Mouse (Mus musculus) left cerebral cortex, adult 2 months (tissue): ENCODE results near the gene Tmem165. TPM values are rescaled to one million over a fixed set of nuclear protein-coding genes. Genes with fewer than 3 reads are reported as not detected.

Source experiments
- DNase-seq, 2 experiments: peaks; one replicate each; pipeline ENCODE4 v3.0.0; 2021 to 2022; ENCODE audit warnings: low spot score in 2 of 2, mixed read lengths in 1 of 2; ENCODE audit errors: extremely low spot score in 1 of 2
- H3K27ac ChIP-seq: fragments of 200-600 bp; 2 replicates; pipeline ENCODE4 v1.8.1; 2022
- H3K4me3 ChIP-seq: fragments of 200-600 bp; 2 replicates; pipeline ENCODE4 v1.8.1; 2022
- CTCF ChIP-seq: fragments of 200-600 bp; IDR thresholded peaks from 2 replicates; pipeline ENCODE4 v1.8.1; 2022; ENCODE audit warnings: antibody characterized with exemption, mild to moderate bottlenecking, moderate library complexity
- intact Hi-C: fragments of 180-260 bp; cut with DNase I; formaldehyde crosslinking; loops from one replicate; pipeline ENCODE4 v1.15.1; 2025
- total RNA-seq, 2 experiments: library from RNA; stranded (reverse); gene quantifications; 2 replicates each; pipeline ENCODE4 v1.2.3; 2021

Tmem165 gene
- total RNA-seq, 2 experiments from 2014 or later = 32.2 to 32.5 TPM

GRCm38 (mm10) chr5:76149436-76149835 is 34.2 kb upstream of the Tmem165 start:
- intact Hi-C loops = loop anchor here (10.0 kb wide), 1 partner anchor 155 kb away; the partner anchor contains the start of gene Clock
- Histone ChIP-seq H3K27ac (no peak overlapping the region), H3K4me3 (no peak overlapping the region)
- TF ChIP-seq CTCF = no peak
- DNase-seq = no peak

DNA sequence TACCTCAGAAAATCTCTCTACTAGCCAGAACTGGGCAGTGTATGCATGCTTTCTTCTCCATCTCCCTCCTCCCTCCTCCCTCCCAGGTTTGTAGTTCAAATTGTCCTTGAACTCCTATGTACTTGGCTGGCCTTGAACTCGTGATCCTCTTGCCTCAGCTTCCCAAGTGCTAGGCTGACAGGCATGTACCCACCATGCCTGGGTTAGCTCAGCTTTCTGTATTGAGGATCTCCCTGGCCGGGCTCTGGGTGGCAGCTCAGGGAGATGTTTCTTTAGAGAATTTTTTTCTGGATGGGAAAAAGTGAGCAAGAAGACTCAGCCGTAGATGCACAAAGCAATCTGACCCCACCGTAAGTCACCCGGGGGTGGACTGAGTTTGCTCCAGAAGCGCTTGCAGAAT is 30.7 kb upstream of the Tmem165 start:
- Histone ChIP-seq H3K4me3 (no peak overlapping the region), H3K27ac (no peak overlapping the region)
- no peak for TF ChIP-seq CTCF
- no peak for DNase-seq
- intact Hi-C loops = no loop called here

DNA sequence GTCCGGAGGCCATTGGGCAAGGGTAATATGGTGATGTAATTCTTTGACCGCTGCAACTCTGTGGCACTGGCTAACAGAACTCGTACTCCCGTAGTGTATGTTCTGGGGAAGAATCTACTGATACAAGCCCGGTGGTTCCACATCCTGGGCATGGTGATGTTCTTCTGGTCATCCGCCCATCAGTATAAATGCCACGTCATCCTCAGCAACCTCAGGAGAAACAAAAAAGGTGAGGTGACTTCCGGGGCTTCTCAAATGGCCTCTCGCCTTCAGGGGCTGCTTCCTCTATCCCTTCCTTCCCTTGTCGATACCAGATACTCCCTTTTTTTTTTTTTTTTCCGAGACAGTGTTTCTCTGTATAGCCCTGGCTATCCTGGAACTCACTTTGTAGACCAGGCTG is 30.2 kb upstream of the Tmem165 start:
- intact Hi-C loops = no loop called here
- Histone ChIP-seq H3K4me3 (no peak overlapping the region), H3K27ac (no peak overlapping the region)
- no peak for TF ChIP-seq CTCF
- DNase-seq = no peak

GRCm38 (mm10) chr5:76154434-76155165 is 29.1 kb upstream of the Tmem165 start:
- intact Hi-C loops = no loop called here
- DNase-seq = peak in 1 of 2 experiments; percentile 3
- no peak overlapping the region for H3K27ac ChIP-seq
- TF ChIP-seq CTCF = no peak
- H3K4me3 ChIP-seq = no peak overlapping the region

GRCm38 (mm10) chr5:76159555-76159954 is 24.1 kb upstream of the Tmem165 start:
- DNase-seq = no peak
- Histone ChIP-seq H3K27ac (no peak overlapping the region), H3K4me3 (no peak overlapping the region)
- intact Hi-C loops = no loop called here
- no peak for TF ChIP-seq CTCF

DNA sequence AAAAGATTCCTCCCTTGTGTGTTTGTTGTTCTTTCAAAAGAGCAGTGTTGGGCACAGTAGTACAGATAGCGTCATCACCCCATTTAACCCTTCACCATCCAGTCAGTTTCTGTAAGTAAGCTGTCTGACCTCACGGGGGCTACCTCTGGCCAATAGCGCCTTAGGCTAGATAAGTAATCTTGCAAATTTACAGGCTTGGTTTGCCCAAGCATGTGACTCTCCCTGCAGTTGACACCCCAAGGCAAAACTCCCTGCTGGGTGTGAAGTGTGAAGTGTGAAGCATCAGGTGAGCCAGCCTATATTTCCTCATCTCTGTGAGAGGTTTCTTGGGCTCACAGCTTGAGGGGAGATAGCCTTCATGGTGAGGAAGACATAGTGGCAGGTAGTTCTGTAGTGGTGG is 23.6 kb upstream of the Tmem165 start:
- no peak for TF ChIP-seq CTCF
- Histone ChIP-seq H3K4me3 (no peak overlapping the region), H3K27ac (no peak overlapping the region)
- intact Hi-C loops = no loop called here
- DNase-seq = no peak

DNA sequence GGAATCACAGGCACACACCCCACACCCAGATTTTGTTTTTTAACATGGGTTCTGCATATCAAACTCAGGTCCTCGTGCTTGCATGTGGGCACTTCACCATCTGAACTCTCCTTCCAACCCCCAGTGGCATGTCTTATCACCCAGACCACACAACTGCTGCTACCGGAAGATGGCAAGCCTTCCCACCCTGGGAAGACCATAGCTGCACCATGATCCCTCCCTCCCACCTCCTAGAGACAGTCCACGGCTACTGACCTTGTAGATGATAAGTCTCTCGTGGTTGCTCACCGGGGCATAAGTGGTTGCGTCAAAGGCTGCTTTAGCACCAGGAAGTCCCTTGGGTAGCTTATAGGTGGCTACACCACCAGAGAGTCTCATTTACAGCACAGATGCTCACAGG is 22.2 kb upstream of the Tmem165 start:
- DNase-seq = no peak
- intact Hi-C loops = no loop called here
- H3K4me3 ChIP-seq = no peak overlapping the region
- no peak overlapping the region for H3K27ac ChIP-seq
- TF ChIP-seq CTCF = no peak

DNA sequence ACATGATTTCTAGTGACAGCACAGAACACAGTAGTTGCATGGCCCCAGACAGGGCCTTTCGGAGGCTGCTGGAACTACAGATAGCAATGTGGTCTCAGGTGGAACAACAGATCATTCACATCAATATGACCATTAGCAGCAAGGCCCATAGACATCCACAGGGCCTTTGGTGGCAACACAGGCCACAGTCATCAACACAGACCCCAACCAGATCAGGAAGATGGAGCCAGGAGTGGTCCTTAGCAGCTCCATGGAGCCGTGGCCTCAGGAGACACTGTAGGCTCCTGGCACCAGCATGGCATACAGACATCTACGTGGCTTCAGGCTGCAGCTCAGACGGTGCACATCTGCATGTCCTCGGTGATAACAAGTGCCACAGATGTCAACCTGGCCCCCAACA is 20.8 kb upstream of the Tmem165 start:
- Histone ChIP-seq H3K27ac (no peak overlapping the region), H3K4me3 (no peak overlapping the region)
- no peak for DNase-seq
- intact Hi-C loops = no loop called here
- TF ChIP-seq CTCF = no peak

DNA sequence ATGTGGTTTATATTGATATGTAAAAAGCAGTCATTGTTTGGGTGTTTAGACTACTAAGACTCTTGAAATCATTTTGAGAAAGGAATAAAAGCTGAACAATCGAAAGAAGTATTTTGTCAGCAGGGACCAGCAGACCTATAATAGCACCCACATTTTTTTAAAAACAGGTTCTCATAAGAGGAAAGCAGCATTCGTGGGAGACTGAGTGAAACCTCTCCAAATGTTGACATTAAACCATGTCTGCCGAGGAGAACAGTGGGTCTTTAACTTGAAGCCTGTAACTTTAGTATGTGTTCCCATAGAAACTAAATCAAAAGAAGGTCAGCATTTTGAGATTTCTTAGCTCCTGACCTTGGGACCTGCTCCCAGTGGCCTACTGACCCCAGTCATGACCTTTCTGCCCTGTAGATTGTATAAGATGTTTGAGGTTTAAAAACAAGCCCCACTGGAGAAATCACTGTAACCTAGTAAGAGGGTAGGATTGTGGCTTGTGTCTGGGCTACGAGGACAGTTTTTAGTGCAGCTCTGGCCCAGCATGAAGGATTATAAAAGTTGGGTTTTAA is 19.8 kb upstream of the Tmem165 start:
- no peak for DNase-seq
- no peak overlapping the region for H3K27ac ChIP-seq

GRCm38 (mm10) chr5:76164827-76165226 is 18.9 kb upstream of the Tmem165 start:
- no peak overlapping the region for H3K27ac ChIP-seq

More for the DNA sequence above, 19.8 kb upstream of the Tmem165 start:
- intact Hi-C loops = no loop called here
- H3K4me3 ChIP-seq = no peak overlapping the region
- TF ChIP-seq CTCF = no peak

DNA sequence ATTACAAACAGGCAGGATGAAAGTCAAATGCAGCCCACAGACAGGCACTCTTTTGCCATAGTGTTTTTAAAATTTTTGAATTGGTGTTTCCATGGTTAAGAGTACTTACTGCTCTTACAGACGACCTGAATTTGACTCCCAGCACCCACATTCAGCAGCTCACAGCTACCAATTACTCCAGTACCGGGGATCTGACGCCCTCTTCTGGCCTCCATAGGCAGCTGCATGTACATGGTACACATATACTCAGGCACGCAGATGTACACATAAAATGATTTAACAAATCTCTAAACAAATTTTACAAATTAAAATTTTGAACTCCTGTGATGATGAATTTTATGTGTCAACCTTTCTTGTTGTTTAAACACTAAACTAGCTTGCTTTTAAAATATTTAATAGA is 13.2 kb upstream of the Tmem165 start:
- DNase-seq = no peak
- intact Hi-C loops = no loop called here
- no peak; the same call in 1 of the 2 replicates for TF ChIP-seq CTCF
- H3K4me3 ChIP-seq = no peak overlapping the region
- H3K27ac ChIP-seq = no peak overlapping the region

More at GRCm38 (mm10) chr5:76164827-76165226, 18.9 kb upstream of the Tmem165 start:
- TF ChIP-seq CTCF = no peak
- intact Hi-C loops = no loop called here
- H3K4me3 ChIP-seq = no peak overlapping the region
- no peak for DNase-seq

DNA sequence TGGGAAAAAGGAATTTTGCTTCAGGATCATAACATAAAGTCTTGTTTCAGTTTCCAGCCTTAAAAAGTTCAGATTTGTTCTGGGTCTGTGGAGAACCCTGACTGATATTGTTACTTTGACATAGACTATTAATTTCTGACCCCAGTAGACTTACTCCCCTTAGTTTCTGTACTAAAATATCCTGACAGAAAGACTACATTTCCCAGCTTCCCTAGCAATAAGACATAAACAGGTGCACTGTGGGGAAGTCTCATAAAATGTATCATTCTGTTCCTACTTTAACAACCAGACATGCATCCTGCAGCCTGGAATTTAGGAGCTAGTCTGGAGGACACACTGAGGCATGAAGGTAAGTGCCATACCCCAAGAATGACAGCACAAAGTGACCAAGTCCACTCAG is 12.6 kb upstream of the Tmem165 start:
- no peak for DNase-seq
- intact Hi-C loops = no loop called here
- no peak for TF ChIP-seq CTCF
- no peak overlapping the region for H3K27ac ChIP-seq
- no peak overlapping the region for H3K4me3 ChIP-seq

- no peak for DNase-seq
- H3K4me3 ChIP-seq = no peak overlapping the region
- TF ChIP-seq CTCF = no peak
- no peak overlapping the region for H3K27ac ChIP-seq
- intact Hi-C loops = no loop called here
Measured at GRCm38 (mm10) chr5:76175051-76175450, 8.6 kb upstream of the Tmem165 start.
